Mouse (Mus musculus) stomach, embryonic 16.5 days (tissue): ENCODE data around the gene Birc6. TPM values are rescaled to one million over a fixed set of nuclear protein-coding genes. Genes with fewer than 3 reads are reported as not detected.

Experiments
- ATAC-seq: fragments of 200-750 bp; cut with Nextera tagmentation; 2 replicates; pipeline ENCODE4 v1.8.0; 2017; ENCODE audit warnings: moderate number of reproducible peaks, moderate TSS enrichment; ENCODE audit not compliant: insufficient read depth, low FRiP score
- H3K27ac ChIP-seq: fragments of 300-500 bp; sonication (generic); 2 replicates; pipeline ENCODE4 v1.5.1; 2014; ENCODE audit warnings: low read length
- H3K27me3 ChIP-seq: fragments of 300-500 bp; sonication (generic); 2 replicates; pipeline ENCODE4 v1.6.1; 2014; ENCODE audit warnings: low read length, control low read depth, mixed read lengths; ENCODE audit not compliant: control insufficient read depth, insufficient read depth
- H3K36me3 ChIP-seq: fragments of 300-500 bp; sonication (generic); 2 replicates; pipeline ENCODE4 v1.6.1; 2014; ENCODE audit warnings: low read length; ENCODE audit not compliant: control insufficient read depth, insufficient read depth
- H3K4me1 ChIP-seq: fragments of 300-500 bp; sonication (generic); 2 replicates; pipeline ENCODE4 v1.6.1; 2014; ENCODE audit warnings: low read length, control low read depth, mixed read lengths; ENCODE audit not compliant: control insufficient read depth, insufficient read depth
- H3K4me2 ChIP-seq: fragments of 300-500 bp; sonication (generic); 2 replicates; pipeline ENCODE4 v1.6.1; 2014; ENCODE audit warnings: low read depth, low read length, mixed read lengths
- H3K4me3 ChIP-seq: fragments of 300-500 bp; sonication (generic); replicated peaks from 2 replicates; pipeline ENCODE4 v1.5.1; 2014; ENCODE audit warnings: mild to moderate bottlenecking, low read length
- H3K9ac ChIP-seq: fragments of 300-500 bp; sonication (generic); 2 replicates; pipeline ENCODE4 v1.6.1; 2014; ENCODE audit warnings: low read length
- H3K9me3 ChIP-seq: fragments of 300-500 bp; sonication (generic); replicated peaks from 2 replicates; pipeline ENCODE4 v1.6.1; 2016; ENCODE audit warnings: low read length, control low read depth; ENCODE audit not compliant: control insufficient read depth
- WGBS: fragments of 180-500 bp; shearing (Covaris S2); extraction: QIAGEN DNeasy Blood & Tissue Kit; methylation state at CpG from one replicate; pipeline ENCODE4 v1.1.7; 2014; 5-methylcytosine and 5-hydroxymethylcytosine counted together
- polyA plus RNA-seq: library from polyadenylated mRNA; unstranded; fragments of >200 nt; fragmentation: Nextera tagmentation; extraction: Ambion mirVana; gene quantifications from 2 replicates; pipeline ENCODE4 v1.2.1, GENCODE M21; 2015

Birc6 gene
- polyA plus RNA-seq, 1 experiment from 2014 or later, result 90.2 TPM

DNA sequence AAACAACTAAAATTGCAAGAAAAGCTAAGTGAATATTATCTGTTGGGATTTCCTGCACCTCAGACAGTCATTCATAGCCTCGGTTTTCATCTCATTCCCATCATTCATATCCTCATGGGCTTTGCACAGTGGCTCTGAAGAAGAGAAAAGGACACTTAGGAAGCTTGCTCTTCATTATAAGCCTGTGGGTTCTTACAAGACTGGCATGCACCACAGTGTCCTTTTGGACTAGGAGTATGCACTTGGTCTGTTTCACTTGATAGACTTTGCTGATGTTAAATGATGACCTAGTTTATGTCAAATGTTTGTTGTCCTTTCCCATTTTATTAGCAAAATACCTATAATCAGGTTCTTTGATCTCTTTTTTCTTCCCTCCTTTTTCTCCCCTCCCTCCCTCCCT, 9.4 kb downstream of the Birc6 start:
- ATAC-seq, result no peak
- Histone ChIP-seq H3K36me3 (no peaks in the 10 kb centered on the region), H3K4me1 (no peaks in the 10 kb centered on the region), H3K27me3 (no peaks in the 10 kb centered on the region), H3K9me3 (no peaks in the 10 kb centered on the region), H3K4me3 (no peak overlapping the region), H3K4me2 (no peak overlapping the region), H3K9ac (no peak overlapping the region), H3K27ac (no peak overlapping the region)
- 64% methylated on average over 1 of the region's 1 CpGs for WGBS

DNA sequence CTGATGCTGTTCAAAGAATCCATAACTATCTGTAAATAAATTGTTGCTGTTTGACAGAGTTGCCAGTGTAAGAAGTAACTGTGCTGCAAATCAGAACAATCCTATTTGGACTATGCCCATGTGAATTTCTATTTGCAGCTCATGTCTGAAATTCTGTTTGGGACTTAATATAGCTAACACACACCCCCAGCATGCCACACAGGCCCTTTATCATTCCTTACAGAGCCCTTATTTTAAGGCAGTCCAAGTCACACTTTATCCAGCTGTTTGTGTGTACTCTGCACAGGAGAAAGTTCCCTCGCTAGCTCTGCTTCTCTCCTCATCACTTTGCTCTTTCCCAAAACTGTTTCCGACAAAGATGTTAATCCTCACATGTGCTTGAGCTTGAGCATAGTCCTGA, 15.5 kb downstream of the Birc6 start:
- 90% methylated on average over 2 of the region's 2 CpGs for WGBS
- no peak overlapping the region for H3K9ac ChIP-seq
- no peak overlapping the region for H3K4me3 ChIP-seq
- no peaks in the 10 kb centered on the region for H3K4me1 ChIP-seq
- H3K36me3 ChIP-seq, result peaks cover 8% of the 10 kb centered on the region; the same call in 1 of the 2 replicates
- no peaks in the 10 kb centered on the region for H3K27me3 ChIP-seq
- no peaks in the 10 kb centered on the region for H3K9me3 ChIP-seq
- no peak overlapping the region for H3K4me2 ChIP-seq
- H3K27ac ChIP-seq, result no peak overlapping the region
- no peak for ATAC-seq

DNA sequence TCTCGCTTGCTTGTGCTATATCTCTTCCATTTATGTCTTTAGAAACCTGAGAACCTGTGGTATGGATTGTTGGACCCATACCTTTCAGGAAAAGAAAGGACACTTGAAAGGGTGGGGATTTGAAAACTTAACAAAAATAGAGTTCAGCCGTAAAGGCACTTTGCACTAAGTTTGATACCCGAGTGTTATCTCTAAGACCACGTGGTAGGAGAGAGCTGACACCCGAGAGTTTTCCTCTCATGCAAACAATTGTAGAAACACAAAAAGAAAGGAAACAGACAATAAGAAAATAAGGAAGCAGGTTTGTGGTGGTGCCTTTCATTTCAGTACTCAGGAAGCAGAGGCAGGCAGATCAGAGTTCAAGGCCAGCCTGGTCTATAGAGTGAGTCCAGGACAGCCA, 26.0 kb downstream of the Birc6 start:
- H3K36me3 ChIP-seq, result peaks cover 8% of the 10 kb centered on the region; the same call in 1 of the 2 replicates
- H3K9me3 ChIP-seq, result no peaks in the 10 kb centered on the region
- WGBS, result 71% methylated on average over 5 of the region's 5 CpGs
- no peaks in the 10 kb centered on the region for H3K4me1 ChIP-seq
- ATAC-seq, result no peak
- H3K27ac ChIP-seq, result no peak overlapping the region
- no peak overlapping the region for H3K4me3 ChIP-seq
- H3K4me2 ChIP-seq, result no peak overlapping the region
- H3K27me3 ChIP-seq, result no peaks in the 10 kb centered on the region
- H3K9ac ChIP-seq, result no peak overlapping the region

DNA sequence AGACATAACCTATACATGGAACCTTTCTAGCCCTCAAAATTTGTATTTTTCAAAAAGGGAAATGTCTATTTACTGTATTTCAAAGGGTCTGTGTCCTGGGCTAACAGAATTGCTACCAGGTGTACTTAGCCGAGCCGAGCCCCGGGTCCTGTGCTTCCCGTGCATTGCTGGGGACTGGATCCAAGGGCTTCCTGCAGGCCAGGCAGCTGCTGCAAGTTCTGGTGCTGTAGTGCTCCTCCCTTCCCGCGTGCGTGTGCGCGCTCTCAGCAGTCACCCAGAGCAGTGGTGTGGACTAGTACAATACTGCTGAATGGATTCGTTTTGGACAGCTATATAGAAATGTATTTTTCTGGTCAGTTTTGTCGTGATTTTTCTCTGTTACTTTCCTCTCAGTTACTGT, 31.8 kb downstream of the Birc6 start:
- Histone ChIP-seq H3K4me2 (no peak overlapping the region), H3K9me3 (no peaks in the 10 kb centered on the region), H3K4me3 (no peak overlapping the region), H3K9ac (no peak overlapping the region), H3K36me3 (peaks cover 4% of the 10 kb centered on the region; the same call in 1 of the 2 replicates), H3K27me3 (no peaks in the 10 kb centered on the region), H3K4me1 (no peaks in the 10 kb centered on the region), H3K27ac (no peak overlapping the region)
- no peak for ATAC-seq
- 90% methylated on average over 11 of the region's 11 CpGs for WGBS

DNA sequence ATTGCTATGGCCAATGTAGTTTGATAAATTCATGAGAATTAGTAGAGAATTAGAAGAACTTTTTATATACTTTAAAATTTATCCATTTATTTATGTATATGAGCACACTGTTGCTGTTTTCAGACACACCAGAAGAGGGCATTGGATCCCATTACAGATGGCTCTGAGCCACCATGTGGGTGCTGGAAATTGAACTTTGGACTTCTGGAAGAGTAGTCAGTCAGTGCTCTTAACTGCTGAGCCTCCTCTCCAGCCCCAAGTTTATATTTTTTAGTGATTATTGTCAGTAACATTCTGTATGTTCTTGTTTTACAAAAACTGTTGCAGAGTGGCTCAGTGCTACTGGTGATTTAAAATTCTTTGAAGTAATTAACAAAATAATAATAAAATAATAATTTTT, 36.1 kb downstream of the Birc6 start:
- no peak overlapping the region for H3K9ac ChIP-seq
- no peak overlapping the region for H3K4me2 ChIP-seq
- no peak overlapping the region for H3K27ac ChIP-seq
- H3K4me1 ChIP-seq, result no peaks in the 10 kb centered on the region
- ATAC-seq, result no peak
- no peaks in the 10 kb centered on the region for H3K9me3 ChIP-seq
- peaks cover 11% of the 10 kb centered on the region; the same call in 1 of the 2 replicates for H3K36me3 ChIP-seq
- no peak overlapping the region for H3K4me3 ChIP-seq
- no peaks in the 10 kb centered on the region for H3K27me3 ChIP-seq

DNA sequence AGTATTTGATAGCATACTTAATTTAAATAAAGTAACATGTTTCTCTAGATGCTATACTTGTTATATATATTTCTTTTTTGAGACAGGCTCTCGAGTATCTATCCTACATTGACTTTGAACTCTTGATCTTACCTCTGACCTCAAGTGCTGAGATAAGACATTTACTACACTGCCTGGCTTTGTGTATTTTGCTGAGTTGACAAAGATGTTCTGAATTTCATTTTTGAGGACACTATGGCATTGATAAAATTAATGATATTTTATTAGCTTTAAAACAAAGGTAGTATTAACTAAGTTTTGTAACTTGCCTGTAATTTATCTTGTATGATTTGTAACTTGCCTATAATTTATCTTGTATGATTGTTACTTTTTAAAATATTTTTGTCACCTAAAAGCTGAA, 41.1 kb downstream of the Birc6 start:
- no peak for ATAC-seq
- Histone ChIP-seq H3K27ac (no peak overlapping the region), H3K27me3 (no peaks in the 10 kb centered on the region), H3K9ac (no peak overlapping the region), H3K9me3 (no peaks in the 10 kb centered on the region), H3K4me1 (no peaks in the 10 kb centered on the region), H3K36me3 (0 out of 2 replicates have a peak, but pooled peaks cover 7% of the 10 kb centered on the region), H3K4me2 (no peak overlapping the region), H3K4me3 (no peak overlapping the region)
- 64% methylated on average over 1 of the region's 1 CpGs for WGBS

DNA sequence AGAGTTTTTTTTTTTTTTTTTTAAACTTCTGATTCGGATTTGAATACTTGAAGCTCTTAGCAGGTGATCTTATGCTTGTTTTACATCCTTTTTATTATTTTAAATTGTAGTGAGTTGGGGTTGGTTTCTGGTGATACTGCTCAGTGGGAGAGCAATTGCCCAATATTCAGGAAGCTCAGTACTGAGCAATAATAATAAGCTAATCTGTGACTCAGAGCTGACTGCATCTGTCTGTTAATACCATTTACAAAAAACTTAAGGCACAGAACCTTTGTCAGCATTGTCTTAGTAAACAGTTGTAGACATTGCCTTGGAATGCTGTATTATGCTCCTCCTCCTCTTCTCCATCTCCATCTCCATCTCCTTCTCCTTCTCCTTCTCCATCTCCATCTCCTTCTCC, 42.5 kb downstream of the Birc6 start:
- Histone ChIP-seq H3K27ac (no peak overlapping the region), H3K27me3 (no peaks in the 10 kb centered on the region), H3K4me1 (no peaks in the 10 kb centered on the region), H3K9ac (no peak overlapping the region), H3K4me3 (no peak overlapping the region), H3K9me3 (no peaks in the 10 kb centered on the region), H3K36me3 (0 out of 2 replicates have a peak, but pooled peaks cover 7% of the 10 kb centered on the region), H3K4me2 (no peak overlapping the region)
- WGBS, result 76% methylated on average over 1 of the region's 1 CpGs
- ATAC-seq, result no peak

DNA sequence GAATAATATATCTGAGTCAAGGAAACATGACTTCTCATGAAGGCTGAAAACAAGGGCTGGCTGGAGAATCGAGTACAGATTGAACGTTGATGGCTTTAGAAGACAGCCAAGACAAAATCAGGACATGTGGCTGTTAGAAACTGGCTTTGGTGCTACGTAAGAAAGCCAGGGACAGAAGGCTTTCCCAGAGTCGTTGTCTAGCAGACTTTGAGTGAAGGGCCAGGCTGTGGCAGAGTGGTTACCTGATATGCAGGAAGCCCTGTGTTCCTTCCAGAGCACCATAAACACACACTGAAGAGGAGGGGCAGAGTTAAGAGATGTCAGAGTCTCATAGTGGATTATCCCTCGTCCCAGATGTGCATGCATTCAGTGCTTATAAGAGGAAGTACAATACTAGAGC, 49.1 kb downstream of the Birc6 start:
- 65% methylated on average over 5 of the region's 5 CpGs for WGBS
- no peak for ATAC-seq
- no peaks in the 10 kb centered on the region for H3K27me3 ChIP-seq

DNA sequence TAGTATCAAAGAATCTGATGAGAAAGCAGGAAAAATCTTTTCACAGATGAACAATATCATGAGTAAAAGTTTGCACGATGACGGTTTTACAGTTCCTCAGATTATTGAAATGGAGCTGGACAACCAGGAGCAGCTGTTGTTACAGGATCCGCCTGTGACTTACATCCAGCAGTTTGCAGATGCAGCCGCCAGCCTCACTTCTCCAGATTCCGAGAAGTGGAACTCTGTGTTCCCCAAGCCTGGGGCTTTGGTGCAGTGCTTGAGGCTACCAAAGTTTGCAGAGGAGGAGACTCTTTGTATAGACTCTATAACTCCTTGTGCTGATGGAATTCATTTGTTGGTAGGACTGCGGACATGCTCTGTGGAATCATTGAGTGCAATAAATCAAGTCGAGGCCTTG, 51.5 kb downstream of the Birc6 start:
- Histone ChIP-seq H3K27ac (no peak overlapping the region), H3K36me3 (peaks cover 11% of the 10 kb centered on the region; the same call in 1 of the 2 replicates), H3K9ac (no peak overlapping the region), H3K4me2 (no peak overlapping the region), H3K27me3 (no peaks in the 10 kb centered on the region), H3K4me1 (no peaks in the 10 kb centered on the region), H3K4me3 (no peak overlapping the region), H3K9me3 (no peaks in the 10 kb centered on the region)
- no peak for ATAC-seq
- WGBS, result 90% methylated on average over 7 of the region's 7 CpGs

More for the DNA sequence above, 49.1 kb downstream of the Birc6 start:
- Histone ChIP-seq H3K9ac (no peak overlapping the region), H3K27ac (no peak overlapping the region), H3K9me3 (no peaks in the 10 kb centered on the region), H3K36me3 (peaks cover 11% of the 10 kb centered on the region; the same call in 1 of the 2 replicates), H3K4me2 (no peak overlapping the region), H3K4me3 (no peak overlapping the region), H3K4me1 (no peaks in the 10 kb centered on the region)

DNA sequence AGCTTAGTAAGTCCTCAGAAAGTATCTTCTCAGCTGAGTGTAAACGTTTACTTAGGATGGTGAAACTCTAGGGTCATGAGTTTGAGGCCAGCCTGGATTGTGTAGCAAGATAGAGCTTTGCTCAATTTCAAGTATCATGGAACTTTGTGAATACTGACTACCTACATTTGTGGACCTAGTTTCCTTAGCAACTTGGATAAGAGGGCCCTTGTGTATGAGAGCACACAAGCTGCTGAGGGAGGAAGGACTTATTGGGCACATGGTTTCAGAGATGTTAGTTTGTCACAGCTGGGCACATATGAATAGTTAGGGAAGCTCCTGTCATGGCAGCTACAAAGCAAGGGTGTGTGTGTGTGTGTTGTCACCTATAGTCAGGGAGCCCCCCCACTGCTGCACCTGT, 52.6 kb downstream of the Birc6 start:
- Histone ChIP-seq H3K27me3 (no peaks in the 10 kb centered on the region), H3K4me2 (no peak overlapping the region), H3K4me1 (no peaks in the 10 kb centered on the region), H3K4me3 (no peak overlapping the region), H3K9me3 (no peaks in the 10 kb centered on the region), H3K9ac (no peak overlapping the region), H3K36me3 (peaks cover 11% of the 10 kb centered on the region; the same call in 1 of the 2 replicates), H3K27ac (no peak overlapping the region)
- no peak for ATAC-seq
- WGBS, result 79% methylated on average over 1 of the region's 1 CpGs
